Comparison of ENCODE assay signal across 8 mouse cellular contexts in the genomic region with DNA sequence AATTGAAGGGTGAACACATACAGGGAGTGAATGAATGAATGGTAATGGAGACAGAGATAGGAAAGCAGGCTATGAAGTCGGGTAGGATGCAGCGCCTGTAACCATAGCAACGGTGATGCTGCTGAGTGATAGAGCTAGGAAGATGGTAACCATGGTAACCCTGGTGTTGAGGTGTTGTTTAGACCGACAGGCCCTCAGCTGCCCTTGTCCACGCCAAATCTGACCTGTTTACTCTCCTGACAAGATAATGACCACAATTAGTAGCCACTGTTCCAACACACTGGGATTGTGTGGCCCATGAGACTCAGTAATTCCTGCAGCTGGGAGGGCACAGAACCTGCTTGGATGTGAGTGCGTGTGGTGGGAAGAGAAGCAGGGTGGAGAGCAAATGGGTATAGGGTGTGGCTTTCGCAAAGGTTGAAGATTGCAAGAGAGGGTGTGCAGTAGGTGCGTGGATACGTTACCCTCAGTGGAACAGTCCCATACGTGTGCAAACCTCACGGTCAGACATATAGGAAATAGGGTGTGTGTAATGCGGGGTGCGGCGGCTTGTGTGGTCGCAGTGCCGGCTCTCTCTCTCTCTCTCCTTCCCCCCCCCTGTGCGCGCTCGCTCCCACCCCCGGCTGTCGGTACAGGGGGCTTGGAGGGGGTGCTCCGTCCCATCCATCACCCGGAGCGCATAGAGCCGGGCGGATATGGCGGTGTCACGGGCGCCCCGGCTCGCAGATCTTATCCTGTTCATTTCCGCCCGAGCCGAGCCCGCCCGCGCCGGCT.
DNase-seq lines count a peak whose midpoint lies in the region; ATAC-seq lines count a peak whose summit lies in the region.

No protein-coding gene starts in this region.

- no peak overlapping the region for H3K27ac ChIP-seq in lung, embryonic 16.5 days (ENCODE audit: low read length)
- peak overlapping the region; percentile 88 for H3K27ac ChIP-seq in midbrain, embryonic 15.5 days

- H3K4me2 ChIP-seq in lung, embryonic 16.5 days (ENCODE audit: low read depth, low read length) = peak overlapping the region; percentile 94
- peak overlapping the region; percentile 86 for H3K4me2 ChIP-seq in midbrain, embryonic 15.5 days

- no peaks in the 10 kb centered on the region for H3K9me3 ChIP-seq in lung, embryonic 16.5 days (ENCODE audit: control insufficient read depth, low read length)
- no peaks in the 10 kb centered on the region for H3K9me3 ChIP-seq in midbrain, embryonic 15.5 days

- H3K36me3 ChIP-seq in lung, embryonic 16.5 days (ENCODE audit: control insufficient read depth, insufficient read depth, low read length) = no peaks in the 10 kb centered on the region
- H3K36me3 ChIP-seq in midbrain, embryonic 15.5 days (replicated peaks) = no peaks in the 10 kb centered on the region

- peak; percentile 50 for ATAC-seq in lung, embryonic 16.5 days (ENCODE audit: low read depth)
- peak; percentile 12; the same call in 1 of the 2 replicates for ATAC-seq in granulocyte monocyte progenitor cell, adult 5-6 weeks (replicated peaks; ENCODE audit: poor library complexity, severe bottlenecking)
- peak; percentile 88 for ATAC-seq in midbrain, embryonic 15.5 days (replicated peaks)

- no peak for DNase-seq in lung, postnatal 14 days
- peak; percentile 58 to 64 for DNase-seq in cerebellum, postnatal 25 days
- peak; percentile 45 to 66 for DNase-seq in layer of hippocampus, postnatal 25 days (ENCODE audit: extremely low spot score in 1 of 2, low spot score in 1 of 2)
- no peak for DNase-seq in spleen, postnatal 10 days (ENCODE audit: low spot score in 2 of 2)
- no peak for DNase-seq in adrenal gland, postnatal 4 days (ENCODE audit: low spot score in 2 of 2)

- H3K4me3 ChIP-seq in lung, embryonic 16.5 days (ENCODE audit: low read length) = peak overlapping the region; percentile 56
- peak overlapping the region; percentile 45 for H3K4me3 ChIP-seq in midbrain, embryonic 15.5 days

- peaks cover 19% of the 10 kb centered on the region for H3K4me1 ChIP-seq in lung, embryonic 16.5 days (replicated peaks; ENCODE audit: control insufficient read depth, insufficient read depth, low read length)
- peaks cover 41% of the 10 kb centered on the region for H3K4me1 ChIP-seq in midbrain, embryonic 15.5 days

- H3K9ac ChIP-seq in lung, embryonic 16.5 days (ENCODE audit: low read length) = peak overlapping the region; percentile 58
- peak overlapping the region; percentile 57 for H3K9ac ChIP-seq in midbrain, embryonic 15.5 days

- WGBS in lung, embryonic 16.5 days = under 1% methylated on average over 30 of the region's 38 CpGs
- under 1% methylated on average over 31 of the region's 38 CpGs for WGBS in midbrain, embryonic 15.5 days

- H3K27me3 ChIP-seq in lung, embryonic 16.5 days (ENCODE audit: control insufficient read depth, insufficient read depth, low read depth, low read length) = peaks cover 41% of the 10 kb centered on the region
- H3K27me3 ChIP-seq in midbrain, embryonic 15.5 days (replicated peaks) = peaks cover 8% of the 10 kb centered on the region; the same call in 1 of the 2 replicates

Comparison
In these comparisons a context has a peak if more than half of its experiments do, and no peak if none do; other contexts are left out.
1. ATAC-seq: peak in every context shown above with its lines; median percentile 88 in midbrain, embryonic 15.5 days; 50 in lung, embryonic 16.5 days; 12 in granulocyte monocyte progenitor cell, adult 5-6 weeks.
2. DNase-seq: peak in cerebellum, postnatal 25 days (2 of 2) and layer of hippocampus, postnatal 25 days (2 of 2); none in lung, postnatal 14 days (single experiment), spleen, postnatal 10 days (0 of 2) and adrenal gland, postnatal 4 days (0 of 2).